Mouse (Mus musculus) cerebellum, adult 2 months (tissue): ENCODE results near the gene Gm10271.

Experiments used
- CTCF ChIP-seq: fragments of 200-500 bp; IDR thresholded peaks from 2 replicates; pipeline ENCODE4 v1.5.1; 2011; ENCODE audit warnings: low read depth, mild to moderate bottlenecking, control low read depth, low read length, moderate library complexity, borderline replicate concordance; ENCODE audit not compliant: insufficient read depth
- POLR2A ChIP-seq: fragments of 200-500 bp; IDR thresholded peaks from 2 replicates; pipeline ENCODE4 v1.6.1; 2011; ENCODE audit warnings: low read length, control low read depth, borderline replicate concordance; ENCODE audit not compliant: insufficient read depth

DNA sequence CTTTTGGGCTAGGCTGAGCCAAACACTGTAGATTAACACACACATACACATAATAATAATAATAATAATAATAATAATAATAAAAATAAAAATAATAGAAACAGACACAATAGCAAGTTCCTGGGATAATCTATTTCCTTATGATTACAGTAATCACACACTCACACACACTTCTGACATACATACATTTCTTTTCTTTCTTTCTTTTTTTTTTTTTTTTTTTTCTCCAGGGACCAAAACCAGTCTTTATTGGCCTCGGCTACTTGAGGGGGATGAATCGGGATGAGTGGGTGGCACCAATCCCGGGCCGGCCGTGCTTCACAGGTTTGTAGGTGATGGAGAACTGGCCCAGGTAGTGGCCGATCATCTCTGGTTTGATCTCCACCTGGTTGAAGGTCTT, at the start of gene Gm10271:
- TF ChIP-seq POLR2A (no peak), CTCF (no peak)
